Mouse (Mus musculus) Patski (cell line): ENCODE results near the gene Ttll5. TPM values are rescaled to one million over a fixed set of nuclear protein-coding genes. Genes with fewer than 3 reads are reported as not detected.
A peak's percentile ranks its signal among the peaks of the same experiment; 100 is the strongest.

Experiments
- ATAC-seq: fragments of 100-300 bp; one replicate; pipeline ENCODE4 v1.8.0; 2021
- CTCF ChIA-PET: fragments of 350-600 bp; sonication (Branson Sonifier 250); formaldehyde crosslinking; loops from one replicate; lab custom pipeline; 2022; ENCODE audit warnings: inconsistent platforms; lab: Charles Lee
- POLR2A ChIA-PET: fragments of 350-600 bp; sonication (Branson Sonifier 250); formaldehyde crosslinking; loops from one replicate; lab custom pipeline; 2022; ENCODE audit warnings: antibody characterized with exemption, inconsistent platforms; lab: Charles Lee
- DNase-seq: peaks from one replicate; pipeline ENCODE4 v3.0.0-alpha.2; 2011; ENCODE audit warnings: low read depth, low spot score
- H3K27me3 ChIP-seq: fragments of 371-371 bp; one replicate; pipeline ENCODE4 v1.5.1; 2021
- CTCF ChIP-seq: fragments of 100-300 bp; IDR thresholded peaks from one replicate; pipeline ENCODE4 v1.5.1; 2021
- in situ Hi-C: fragments of 300-500 bp; cut with MboI; formaldehyde crosslinking; loops from 3 replicates; pipeline ENCODE4 v1.11.1; 2018; ENCODE audit warnings: low pct_unique_long_range_greater_than_20kb, mixed read lengths
- polyA plus RNA-seq: library from polyadenylated mRNA; unstranded; gene quantifications from one replicate; pipeline ENCODE4 v1.2.3, GENCODE M21; 2021

Ttll5 gene
- polyA plus RNA-seq, 1 experiment from 2014 or later, result 14.5 TPM

GRCm38 (mm10) chr12:86014621-86015020 lies 190.2 kb downstream of the Ttll5 start:
- H3K27me3 ChIP-seq, result no peaks in the 10 kb centered on the region
- ChIA-PET POLR2A (interaction anchor here (0.5 kb wide), 1 partner anchor 843 kb away, joined by 7 read pairs; no protein-coding TSS in a partner anchor), CTCF (interaction anchor here (0.7 to 2.3 kb wide), 5 partner anchors 9 to 65 kb away, joined by 3 to 6 read pairs (median 3); no protein-coding TSS in a partner anchor)
- ATAC-seq (no peak), DNase-seq (no peak)
- in situ Hi-C loops, result no loop called here
- TF ChIP-seq CTCF, result no peak

GRCm38 (mm10) chr12:86015114-86015513 lies 190.7 kb downstream of the Ttll5 start:
- ATAC-seq (peak; percentile 39), DNase-seq (no peak)
- POLR2A ChIA-PET, result no interaction called here
- H3K27me3 ChIP-seq, result no peaks in the 10 kb centered on the region
- TF ChIP-seq CTCF, result no peak
- CTCF ChIA-PET, result interaction anchor here (0.8 to 2.3 kb wide), 4 partner anchors 8 to 65 kb away, joined by 3 to 6 read pairs (median 4); no protein-coding TSS in a partner anchor
- in situ Hi-C loops, result no loop called here

- ATAC-seq (no peak), DNase-seq (no peak)
- no peak for TF ChIP-seq CTCF
- CTCF ChIA-PET, result no interaction called here
- in situ Hi-C loops, result no loop called here
- POLR2A ChIA-PET, result no interaction called here
- no peaks in the 10 kb centered on the region for H3K27me3 ChIP-seq
Observed at GRCm38 (mm10) chr12:86017360-86017759, 192.9 kb downstream of the Ttll5 start.

- no peak for ATAC-seq
- CTCF ChIA-PET, result interaction anchor here (1.5 kb wide), 1 partner anchor 26 kb away, joined by 3 read pairs; no protein-coding TSS in a partner anchor
- in situ Hi-C loops, result no loop called here
Observed at GRCm38 (mm10) chr12:86021583-86021982, 197.1 kb downstream of the Ttll5 start.

GRCm38 (mm10) chr12:86022282-86022984 lies 198.0 kb downstream of the Ttll5 start:
- in situ Hi-C loops, result no loop called here
- TF ChIP-seq CTCF, result no peak
- no peaks in the 10 kb centered on the region for H3K27me3 ChIP-seq
- CTCF ChIA-PET, result interaction anchor here (0.8 to 1.5 kb wide), 5 partner anchors 12 to 69 kb away, joined by 3 read pairs; no protein-coding TSS in a partner anchor
- ATAC-seq (no peak), DNase-seq (no peak)
- POLR2A ChIA-PET, result no interaction called here

More at GRCm38 (mm10) chr12:86021583-86021982, 197.1 kb downstream of the Ttll5 start:
- POLR2A ChIA-PET, result no interaction called here
- TF ChIP-seq CTCF, result no peak
- H3K27me3 ChIP-seq, result no peaks in the 10 kb centered on the region
- DNase-seq, result no peak

- ChIA-PET POLR2A (interaction anchor here (0.6 kb wide), 1 partner anchor 299 kb away, joined by 3 read pairs; no protein-coding TSS in a partner anchor), CTCF (interaction anchor here (1.0 to 2.1 kb wide), 9 partner anchors 8 to 177 kb away, joined by 3 to 8 read pairs (median 3); partner anchors contain the start of gene Tgfb3)
- no peak for ATAC-seq
- no peak for DNase-seq
- in situ Hi-C loops, result no loop called here
- no peaks in the 10 kb centered on the region for H3K27me3 ChIP-seq
- TF ChIP-seq CTCF, result no peak
Observed at GRCm38 (mm10) chr12:86023081-86023871, 198.8 kb downstream of the Ttll5 start.

GRCm38 (mm10) chr12:86024426-86024825 lies 200.0 kb downstream of the Ttll5 start:
- in situ Hi-C loops, result no loop called here
- ChIA-PET POLR2A (interaction anchor here (0.5 kb wide), 1 partner anchor 11 kb away, joined by 3 read pairs; no protein-coding TSS in a partner anchor), CTCF (interaction anchor here (0.7 to 2.1 kb wide), 10 partner anchors 9 to 178 kb away, joined by 3 to 8 read pairs (median 4); no protein-coding TSS in a partner anchor)
- DNase-seq, result no peak
- no peaks in the 10 kb centered on the region for H3K27me3 ChIP-seq
- TF ChIP-seq CTCF, result peak; percentile 74
- no peak for ATAC-seq

- in situ Hi-C loops, result loop anchor here (5.0 kb wide), 1 partner anchor 52 kb away; the partner anchor contains the start of gene Tgfb3
- TF ChIP-seq CTCF, result no peak
- DNase-seq (no peak), ATAC-seq (no peak)
- ChIA-PET POLR2A (no interaction called here), CTCF (interaction anchor here (1.1 to 2.1 kb wide), 5 partner anchors 9 to 80 kb away, joined by 3 to 8 read pairs (median 6); no protein-coding TSS in a partner anchor)
- H3K27me3 ChIP-seq, result no peaks in the 10 kb centered on the region
Observed at GRCm38 (mm10) chr12:86025480-86025879, 201.0 kb downstream of the Ttll5 start.

GRCm38 (mm10) chr12:86027000-86027399 lies 202.5 kb downstream of the Ttll5 start:
- ATAC-seq (no peak), DNase-seq (no peak)
- no peaks in the 10 kb centered on the region for H3K27me3 ChIP-seq
- in situ Hi-C loops, result loop anchor here (5.0 kb wide), 1 partner anchor 50 kb away; the partner anchor contains the start of gene Tgfb3
- POLR2A ChIA-PET, result interaction anchor here (0.6 kb wide), 2 partner anchors 51 to 115 kb away, joined by 3 read pairs; no protein-coding TSS in a partner anchor
- CTCF ChIA-PET, result no interaction called here
- TF ChIP-seq CTCF, result no peak

- in situ Hi-C loops, result loop anchor here (5.0 kb wide), 1 partner anchor 50 kb away; the partner anchor contains the start of gene Tgfb3
- TF ChIP-seq CTCF, result no peak
- no peak for ATAC-seq
- CTCF ChIA-PET, result no interaction called here
- H3K27me3 ChIP-seq, result no peaks in the 10 kb centered on the region
- POLR2A ChIA-PET, result interaction anchor here (0.6 kb wide), 1 partner anchor 52 kb away, joined by 3 read pairs; no protein-coding TSS in a partner anchor
- no peak for DNase-seq
Observed at GRCm38 (mm10) chr12:86027747-86028146, 203.3 kb downstream of the Ttll5 start.
